Mouse (Mus musculus): ENCODE data around the gene Rhcg. TPM values are rescaled to one million over a fixed set of nuclear protein-coding genes. Genes with fewer than 3 reads are reported as not detected.

Gene Rhcg
- polyA plus RNA-seq, 1 experiment from 2014 or later = 0.05 TPM

DNA sequence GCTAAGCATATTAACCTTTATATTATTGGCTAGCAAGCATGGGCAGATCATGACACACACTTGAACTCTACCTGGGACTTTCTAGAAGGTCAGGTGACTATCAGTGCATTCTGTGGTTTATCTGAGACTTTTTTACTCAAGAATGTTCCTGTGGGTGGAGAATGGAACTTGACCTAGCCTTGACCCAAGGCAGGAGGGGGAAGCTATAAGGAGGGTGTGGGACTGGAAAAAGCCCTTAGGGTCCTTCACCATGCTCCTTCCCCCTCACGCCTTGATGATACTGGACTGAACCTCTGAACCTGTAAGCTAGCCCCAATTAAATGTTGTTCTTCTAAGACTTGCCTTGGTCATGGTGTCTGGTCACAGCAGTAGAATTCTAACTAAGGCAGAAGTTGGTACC, 36.7 kb upstream of the Rhcg start:
- WGBS = 70% methylated on average over 1 of the region's 1 CpGs
- H3K4me3 ChIP-seq (ENCODE audit: low read depth, low read length) = no peak overlapping the region
- no peak overlapping the region for H3K27ac ChIP-seq (ENCODE audit: low read length)
- no peaks in the 10 kb centered on the region for H3K4me1 ChIP-seq (ENCODE audit: insufficient read depth, low read depth, low read length)
- ATAC-seq = no peak
- H3K4me2 ChIP-seq (replicated peaks; ENCODE audit: low read depth, low read length) = no peak overlapping the region
- no peaks in the 10 kb centered on the region for H3K36me3 ChIP-seq (ENCODE audit: insufficient read depth, low read length)
- no peaks in the 10 kb centered on the region for H3K9me3 ChIP-seq (ENCODE audit: low read length)
- TF ChIP-seq EP300 (IDR thresholded peaks at IDR 0.05) = no peak
- no peaks in the 10 kb centered on the region for H3K27me3 ChIP-seq (replicated peaks; ENCODE audit: insufficient read depth, low read length)
- H3K9ac ChIP-seq (replicated peaks; ENCODE audit: low read depth) = no peak overlapping the region
- DNase-seq (ENCODE audit: low spot score) = no peak

DNA sequence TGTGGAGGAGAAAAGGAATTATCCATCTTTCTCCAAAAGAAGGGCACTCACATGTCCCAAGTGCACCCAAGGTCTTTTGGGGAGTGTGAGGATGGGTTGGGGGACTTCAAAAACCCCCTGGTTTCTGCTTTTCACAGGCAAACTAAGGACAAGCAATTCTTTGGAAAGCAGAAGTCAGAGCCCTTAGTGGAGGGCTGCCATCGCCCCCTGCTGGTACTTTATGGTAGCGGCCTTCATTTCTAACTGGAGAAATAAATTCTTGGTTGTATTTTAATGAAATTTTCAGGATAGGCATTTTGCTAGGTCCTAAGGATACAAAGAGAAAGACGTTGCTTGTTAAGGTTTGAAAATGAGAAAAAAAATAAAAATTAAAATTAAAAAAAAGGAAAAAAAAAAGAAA, 31.5 kb upstream of the Rhcg start:
- H3K9me3 ChIP-seq (ENCODE audit: low read length) = no peaks in the 10 kb centered on the region
- H3K4me1 ChIP-seq (ENCODE audit: insufficient read depth, low read depth, low read length) = no peaks in the 10 kb centered on the region
- 5% methylated on average over 3 of the region's 3 CpGs for WGBS
- H3K4me2 ChIP-seq (replicated peaks; ENCODE audit: low read depth, low read length) = no peak overlapping the region
- peak; percentile 55 for DNase-seq (ENCODE audit: low spot score)
- H3K36me3 ChIP-seq (ENCODE audit: insufficient read depth, low read length) = no peaks in the 10 kb centered on the region
- no peak overlapping the region for H3K9ac ChIP-seq (replicated peaks; ENCODE audit: low read depth)
- ATAC-seq = no peak
- H3K4me3 ChIP-seq (ENCODE audit: low read depth, low read length) = no peak overlapping the region
- H3K27ac ChIP-seq (ENCODE audit: low read length) = no peak overlapping the region
- TF ChIP-seq EP300 (IDR thresholded peaks at IDR 0.05) (no peak), CTCF (IDR thresholded peaks at IDR 0.05) (peak; percentile 78)
- H3K27me3 ChIP-seq (replicated peaks; ENCODE audit: insufficient read depth, low read length) = no peaks in the 10 kb centered on the region

DNA sequence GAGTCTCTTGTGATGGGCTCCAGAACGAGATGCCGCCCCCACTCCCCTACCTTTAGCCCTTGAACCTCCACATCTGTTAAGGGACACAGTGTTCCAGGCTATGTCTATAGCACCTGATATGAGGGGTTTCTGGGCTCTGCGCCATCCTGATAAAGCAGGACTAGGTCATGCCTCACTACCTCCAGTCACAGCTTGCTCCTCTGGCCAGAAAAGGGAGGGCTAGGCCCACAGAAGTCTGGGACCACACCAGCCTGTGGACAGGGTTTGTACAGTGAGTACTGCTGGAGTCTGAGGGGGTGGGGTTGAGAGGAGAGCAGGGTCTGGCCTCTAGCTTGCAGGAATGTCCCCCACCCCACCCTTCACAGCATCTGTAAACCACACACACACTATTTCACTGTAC, 29.8 kb upstream of the Rhcg start:
- 85% methylated on average over 3 of the region's 3 CpGs for WGBS
- no peak for ATAC-seq
- H3K27me3 ChIP-seq (replicated peaks; ENCODE audit: insufficient read depth, low read length) = no peaks in the 10 kb centered on the region
- no peak overlapping the region for H3K9ac ChIP-seq (replicated peaks; ENCODE audit: low read depth)
- no peak for DNase-seq (ENCODE audit: low spot score)
- H3K4me3 ChIP-seq (ENCODE audit: low read depth, low read length) = no peak overlapping the region
- no peak overlapping the region for H3K27ac ChIP-seq (ENCODE audit: low read length)
- no peaks in the 10 kb centered on the region for H3K9me3 ChIP-seq (ENCODE audit: low read length)
- H3K4me2 ChIP-seq (replicated peaks; ENCODE audit: low read depth, low read length) = no peak overlapping the region
- H3K36me3 ChIP-seq (ENCODE audit: insufficient read depth, low read length) = no peaks in the 10 kb centered on the region
- TF ChIP-seq CTCF (IDR thresholded peaks at IDR 0.05) (no peak), EP300 (IDR thresholded peaks at IDR 0.05) (no peak)
- no peaks in the 10 kb centered on the region for H3K4me1 ChIP-seq (ENCODE audit: insufficient read depth, low read depth, low read length)

DNA sequence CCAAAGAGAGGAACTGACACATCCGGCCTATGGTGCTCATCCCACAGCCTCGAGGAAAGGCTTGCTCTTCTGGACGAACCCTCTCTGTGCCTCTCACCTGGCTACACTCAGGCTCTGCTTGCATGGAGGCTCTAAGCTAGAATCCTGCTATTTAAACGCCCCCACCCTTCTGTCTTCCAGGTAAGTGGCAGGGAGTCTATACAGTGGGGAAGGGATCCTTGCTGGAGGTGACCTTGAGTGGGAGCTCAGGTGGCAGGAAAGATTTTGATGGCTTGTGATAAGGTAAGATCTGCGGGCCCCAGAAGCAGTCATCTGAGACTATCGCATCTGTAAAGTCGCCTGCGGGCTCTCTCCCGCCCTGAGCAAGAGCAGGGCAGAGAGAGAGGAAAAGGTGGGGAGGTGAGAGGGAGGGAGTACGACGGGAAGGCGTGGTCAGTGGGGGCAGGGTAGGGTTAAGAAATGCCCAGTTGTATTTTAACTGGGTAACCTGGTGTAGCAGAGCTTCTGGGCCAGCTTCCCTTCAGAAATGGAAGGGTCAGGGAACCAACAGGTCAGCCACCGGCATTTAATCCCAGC, 14.4 kb upstream of the Rhcg start:
- DNase-seq (ENCODE audit: low spot score) = no peak
- H3K36me3 ChIP-seq (ENCODE audit: insufficient read depth, low read length) = no peaks in the 10 kb centered on the region
- H3K9me3 ChIP-seq (ENCODE audit: low read length) = no peaks in the 10 kb centered on the region
- H3K4me1 ChIP-seq (ENCODE audit: insufficient read depth, low read depth, low read length) = no peaks in the 10 kb centered on the region
- H3K27ac ChIP-seq (ENCODE audit: low read length) = no peak overlapping the region
- TF ChIP-seq EP300 (IDR thresholded peaks at IDR 0.05) (no peak), CTCF (IDR thresholded peaks at IDR 0.05) (no peak)
- WGBS = 16% methylated on average over 13 of the region's 13 CpGs
- H3K4me2 ChIP-seq (replicated peaks; ENCODE audit: low read depth, low read length) = no peak overlapping the region
- no peak overlapping the region for H3K4me3 ChIP-seq (ENCODE audit: low read depth, low read length)
- no peak overlapping the region for H3K9ac ChIP-seq (replicated peaks; ENCODE audit: low read depth)
- H3K27me3 ChIP-seq (replicated peaks; ENCODE audit: insufficient read depth, low read length) = no peaks in the 10 kb centered on the region
- no peak for ATAC-seq

DNA sequence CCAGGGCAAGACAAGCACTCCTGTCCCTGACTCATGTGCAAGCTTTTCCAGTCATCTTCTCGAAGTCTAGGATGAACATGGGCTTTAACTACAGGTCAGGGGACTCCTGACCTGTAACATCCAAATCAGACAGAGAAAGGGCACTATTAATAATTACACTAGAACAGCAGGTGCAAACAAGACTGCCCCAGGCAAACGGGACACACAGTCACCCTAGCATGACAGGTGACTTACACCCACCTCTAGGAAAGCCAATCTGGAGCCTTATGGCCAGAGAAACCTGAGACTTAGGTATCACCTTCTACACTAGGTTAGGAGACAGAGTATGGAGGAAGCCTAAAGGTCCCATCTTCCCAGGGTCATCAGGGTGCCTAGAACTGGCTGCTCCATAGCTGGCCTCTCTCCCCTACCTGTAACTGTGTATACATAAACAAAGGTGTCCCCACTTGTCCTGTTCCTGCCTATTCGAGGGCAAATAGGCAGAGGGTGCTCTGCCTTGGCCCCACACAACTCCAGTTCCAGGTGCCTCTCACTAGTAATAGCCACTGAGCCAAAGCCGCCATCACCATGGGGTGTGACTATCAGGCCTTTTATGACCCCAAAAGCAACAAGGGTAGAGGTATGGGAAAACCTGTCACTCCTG, 10.9 kb upstream of the Rhcg start:
- H3K27me3 ChIP-seq (replicated peaks; ENCODE audit: insufficient read depth, low read length) = no peaks in the 10 kb centered on the region
- WGBS = 58% methylated on average over 4 of the region's 4 CpGs
- H3K4me1 ChIP-seq (ENCODE audit: insufficient read depth, low read depth, low read length) = no peaks in the 10 kb centered on the region
- H3K9me3 ChIP-seq (ENCODE audit: low read length) = no peaks in the 10 kb centered on the region
- TF ChIP-seq EP300 (IDR thresholded peaks at IDR 0.05) (no peak), CTCF (IDR thresholded peaks at IDR 0.05) (no peak)
- H3K4me2 ChIP-seq (replicated peaks; ENCODE audit: low read depth, low read length) = no peak overlapping the region
- no peak overlapping the region for H3K9ac ChIP-seq (replicated peaks; ENCODE audit: low read depth)
- H3K4me3 ChIP-seq (ENCODE audit: low read depth, low read length) = no peak overlapping the region
- ATAC-seq (no peak), DNase-seq (ENCODE audit: low spot score) (no peak)
- H3K36me3 ChIP-seq (ENCODE audit: insufficient read depth, low read length) = no peaks in the 10 kb centered on the region
- H3K27ac ChIP-seq (ENCODE audit: low read length) = no peak overlapping the region

DNA sequence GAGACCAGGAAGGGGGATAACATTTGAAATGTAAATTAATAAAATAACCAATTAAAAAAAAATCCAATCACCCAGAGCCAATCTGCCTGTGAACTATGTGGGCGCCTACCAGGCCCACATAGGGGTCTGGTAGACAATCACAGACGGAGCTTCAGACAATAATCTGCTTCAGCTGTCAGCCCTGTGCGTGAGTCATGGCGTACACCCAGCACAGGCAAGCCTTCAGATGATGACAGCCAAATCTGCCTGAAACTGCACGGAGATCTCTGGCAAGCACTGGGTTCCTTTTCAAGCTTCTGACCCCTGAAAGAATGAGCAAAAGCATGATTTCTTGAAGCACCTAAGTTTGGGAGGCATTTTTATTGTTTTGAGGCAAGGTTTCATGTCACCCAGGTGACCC, 8.7 kb upstream of the Rhcg start:
- WGBS = 81% methylated on average over 5 of the region's 5 CpGs
- H3K27ac ChIP-seq (ENCODE audit: low read length) = no peak overlapping the region
- H3K27me3 ChIP-seq (replicated peaks; ENCODE audit: insufficient read depth, low read length) = no peaks in the 10 kb centered on the region
- DNase-seq (ENCODE audit: low spot score) (no peak), ATAC-seq (no peak)
- no peak overlapping the region for H3K9ac ChIP-seq (replicated peaks; ENCODE audit: low read depth)
- no peaks in the 10 kb centered on the region for H3K9me3 ChIP-seq (ENCODE audit: low read length)
- H3K4me3 ChIP-seq (ENCODE audit: low read depth, low read length) = no peak overlapping the region
- no peaks in the 10 kb centered on the region for H3K36me3 ChIP-seq (ENCODE audit: insufficient read depth, low read length)
- no peak overlapping the region for H3K4me2 ChIP-seq (replicated peaks; ENCODE audit: low read depth, low read length)
- TF ChIP-seq EP300 (IDR thresholded peaks at IDR 0.05) = no peak
- no peak for TF ChIP-seq CTCF (IDR thresholded peaks at IDR 0.05)
- H3K4me1 ChIP-seq (ENCODE audit: insufficient read depth, low read depth, low read length) = no peaks in the 10 kb centered on the region

Measured in lung, postnatal 0 days (tissue).